Mouse (Mus musculus) mouse trophoblast stem cell (cell line): Measurements from ENCODE around the gene Clstn1.

Experiments
- in situ Hi-C, 2 experiments: fragments of 300-500 bp; cut with MseI, MboI; formaldehyde crosslinking; loops; 2 replicates in 1 of 2; 3 replicates in 1 of 2; pipeline ENCODE4 v1.15.1; 2025

The Clstn1 gene

GRCm38 (mm10) chr4:149628810-149629209, 42.5 kb downstream of the Clstn1 start:
- in situ Hi-C loops = no loop called here

- in situ Hi-C loops = no loop called here
Observed at GRCm38 (mm10) chr4:149632670-149633307, 46.5 kb downstream of the Clstn1 start.

GRCm38 (mm10) chr4:149634157-149634556, 47.9 kb downstream of the Clstn1 start:
- in situ Hi-C loops = no loop called here

- in situ Hi-C loops = no loop called here
Observed at GRCm38 (mm10) chr4:149634966-149635365, 48.7 kb downstream of the Clstn1 start.

GRCm38 (mm10) chr4:149635915-149636415, 49.7 kb downstream of the Clstn1 start:
- in situ Hi-C loops = no loop called here

- in situ Hi-C loops = no loop called here
Observed at GRCm38 (mm10) chr4:149637942-149638341, 51.7 kb downstream of the Clstn1 start.

- in situ Hi-C loops = no loop called here
Observed at GRCm38 (mm10) chr4:149640831-149641230, 54.6 kb downstream of the Clstn1 start.

GRCm38 (mm10) chr4:149641400-149641799, 55.1 kb downstream of the Clstn1 start:
- in situ Hi-C loops = no loop called here

- in situ Hi-C loops = no loop called here
Observed at GRCm38 (mm10) chr4:149641956-149642355, 55.7 kb downstream of the Clstn1 start.

GRCm38 (mm10) chr4:149645761-149646160, 59.5 kb downstream of the Clstn1 start:
- in situ Hi-C loops = no loop called here

GRCm38 (mm10) chr4:149648031-149648805, 62.0 kb downstream of the Clstn1 start:
- in situ Hi-C loops = no loop called here

- in situ Hi-C loops = loop anchor here (5.0 kb wide), 1 partner anchor 62 kb away; no protein-coding TSS in a partner anchor
Observed at GRCm38 (mm10) chr4:149650493-149651193, 64.4 kb downstream of the Clstn1 start.

GRCm38 (mm10) chr4:149654232-149654631, 68.0 kb downstream of the Clstn1 start:
- in situ Hi-C loops = loop anchor here (5.0 kb wide), 1 partner anchor 58 kb away; no protein-coding TSS in a partner anchor

- in situ Hi-C loops = no loop called here
Observed at GRCm38 (mm10) chr4:149657858-149658416, 71.7 kb downstream of the Clstn1 start.

- in situ Hi-C loops = no loop called here
Observed at GRCm38 (mm10) chr4:149659495-149660116, 73.3 kb downstream of the Clstn1 start.

GRCm38 (mm10) chr4:149660598-149660997, 74.3 kb downstream of the Clstn1 start:
- in situ Hi-C loops = no loop called here

- in situ Hi-C loops = no loop called here
Observed at GRCm38 (mm10) chr4:149661967-149662589, 75.8 kb downstream of the Clstn1 start.

GRCm38 (mm10) chr4:149663849-149664503, 77.7 kb downstream of the Clstn1 start:
- in situ Hi-C loops = no loop called here

- in situ Hi-C loops = no loop called here
Observed at GRCm38 (mm10) chr4:149665016-149665691, 78.9 kb downstream of the Clstn1 start.

- in situ Hi-C loops = no loop called here
Observed at GRCm38 (mm10) chr4:149665692-149666090, 79.4 kb downstream of the Clstn1 start.
